Mouse (Mus musculus): ENCODE measurements around the gene Unc119.

The Unc119 gene

DNA sequence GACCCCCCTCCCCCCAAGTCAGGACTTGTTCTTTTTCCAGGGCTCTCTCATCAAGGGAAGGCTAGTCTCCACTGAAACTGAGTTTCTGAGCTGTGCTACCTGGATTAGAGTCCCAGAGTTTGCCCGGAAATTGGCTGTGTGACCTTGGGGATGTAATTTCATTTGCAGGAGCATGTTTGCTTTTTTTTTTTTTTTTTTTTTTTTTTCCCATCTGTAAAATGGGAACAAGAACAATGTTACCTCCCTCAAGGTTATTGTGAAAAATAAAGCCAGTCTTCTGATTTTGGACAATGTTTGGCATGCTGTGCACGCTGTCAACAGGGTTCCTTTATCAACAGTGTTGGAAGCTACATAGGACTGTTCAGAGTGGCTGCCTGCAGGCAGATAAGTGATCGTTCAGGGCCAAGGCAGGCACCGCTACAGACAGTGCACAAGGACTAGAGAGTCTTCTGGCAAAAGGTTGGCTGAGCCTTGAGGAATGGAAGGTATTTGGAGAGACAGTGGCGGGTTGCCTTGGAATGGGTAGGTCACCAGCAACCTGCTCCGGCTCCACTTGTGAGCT is 1.1 kb downstream of the Unc119 start:
- DNase-seq (ENCODE audit: extremely low read depth, low read depth): peak; percentile 60

- DNase-seq (ENCODE audit: extremely low read depth, low read depth): no peak
These were observed 1.8 kb downstream of the Unc119 start for GRCm38 (mm10) chr11:78344890-78345715.

DNA sequence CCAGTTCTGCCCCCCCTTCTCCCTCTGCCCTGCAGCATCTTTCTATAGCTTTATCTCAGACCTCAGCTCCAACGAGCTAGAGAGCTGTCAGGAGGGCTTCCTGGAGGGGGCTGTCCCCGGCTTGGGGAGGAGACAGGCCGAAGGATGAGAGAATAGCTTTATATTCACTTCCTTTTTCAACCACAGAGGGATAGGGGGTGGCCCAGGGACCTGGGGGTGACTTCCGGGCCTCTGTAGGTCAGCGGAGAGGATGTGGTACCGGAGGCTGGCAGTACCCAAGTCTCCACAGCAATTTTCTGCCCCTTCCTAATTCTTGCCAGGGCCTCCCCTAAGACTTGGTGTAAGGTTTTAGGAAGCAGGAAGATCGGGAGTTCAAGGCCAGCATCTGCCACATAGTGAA is 2.5 kb downstream of the Unc119 start:
- peak; percentile 63 for DNase-seq (ENCODE audit: extremely low read depth, low read depth)

DNA sequence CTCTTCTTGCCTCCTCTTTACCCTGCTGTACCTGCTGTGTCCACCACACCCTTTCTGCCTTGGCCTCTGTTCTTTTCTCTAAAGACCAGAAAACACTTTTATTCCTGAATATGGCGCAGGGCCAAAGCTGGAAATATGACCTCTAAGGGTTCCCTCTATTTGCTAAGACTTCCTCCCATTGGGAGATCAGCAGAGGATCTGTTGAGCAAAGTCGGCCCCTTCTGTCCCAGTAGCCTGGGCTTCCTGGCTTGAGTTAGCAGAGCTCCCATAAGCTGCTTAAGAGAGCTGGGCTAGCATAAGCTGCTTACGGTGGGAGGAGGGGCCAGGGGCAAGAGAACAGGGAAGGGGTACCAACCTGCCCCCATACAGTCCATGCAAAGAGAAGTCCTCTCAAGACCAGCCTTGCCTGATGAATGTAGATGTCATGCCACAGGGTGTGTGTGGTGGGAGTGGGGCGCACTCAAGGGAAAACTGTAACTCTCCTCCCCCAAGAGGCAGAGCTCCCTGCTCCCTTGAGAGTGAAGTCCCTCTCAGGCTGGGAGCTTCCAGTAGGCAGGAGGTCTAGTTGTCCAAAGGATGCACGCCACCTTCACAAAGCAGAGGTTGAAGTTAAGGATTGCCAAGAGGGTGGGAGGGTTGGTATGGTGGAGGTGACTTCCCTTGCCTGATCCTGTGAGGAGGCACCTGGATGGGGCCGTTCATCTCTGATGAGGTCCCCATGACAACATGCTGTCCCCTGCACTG is 3.2 kb downstream of the Unc119 start:
- DNase-seq (ENCODE audit: extremely low read depth, low read depth): no peak

DNA sequence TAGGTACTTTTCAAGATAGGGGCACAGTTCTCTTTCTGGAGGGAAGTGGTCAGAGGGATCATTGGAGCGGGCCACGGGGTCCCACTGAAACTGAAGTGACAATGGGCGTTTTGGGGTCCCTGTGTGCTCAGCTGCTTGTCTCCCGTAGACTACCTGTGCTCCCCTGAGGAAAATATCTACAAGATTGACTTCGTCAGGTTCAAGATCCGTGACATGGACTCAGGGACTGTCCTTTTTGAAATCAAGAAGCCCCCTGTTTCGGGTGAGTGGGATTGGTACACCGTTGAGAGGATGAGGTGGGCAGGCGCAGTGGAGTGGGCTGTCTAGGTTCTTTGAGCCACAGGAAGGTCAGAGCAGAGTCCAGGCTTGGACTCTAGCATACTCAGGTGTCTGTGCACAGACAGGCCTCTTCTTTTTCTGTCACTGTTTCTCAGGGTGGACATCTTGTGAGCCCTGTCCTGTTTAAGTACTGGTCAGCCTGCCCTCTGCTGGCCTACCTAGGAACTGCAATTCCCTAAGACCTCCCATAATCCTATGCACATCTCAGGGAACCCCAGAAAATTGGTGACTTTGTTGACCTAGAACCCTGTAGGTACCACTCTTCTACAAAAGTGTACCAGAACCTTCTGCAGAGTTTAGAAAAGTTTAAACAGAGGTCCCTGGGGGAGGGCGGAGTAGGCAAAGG is 3.9 kb downstream of the Unc119 start:
- peak; percentile 43 for DNase-seq (ENCODE audit: extremely low read depth, low read depth)

DNA sequence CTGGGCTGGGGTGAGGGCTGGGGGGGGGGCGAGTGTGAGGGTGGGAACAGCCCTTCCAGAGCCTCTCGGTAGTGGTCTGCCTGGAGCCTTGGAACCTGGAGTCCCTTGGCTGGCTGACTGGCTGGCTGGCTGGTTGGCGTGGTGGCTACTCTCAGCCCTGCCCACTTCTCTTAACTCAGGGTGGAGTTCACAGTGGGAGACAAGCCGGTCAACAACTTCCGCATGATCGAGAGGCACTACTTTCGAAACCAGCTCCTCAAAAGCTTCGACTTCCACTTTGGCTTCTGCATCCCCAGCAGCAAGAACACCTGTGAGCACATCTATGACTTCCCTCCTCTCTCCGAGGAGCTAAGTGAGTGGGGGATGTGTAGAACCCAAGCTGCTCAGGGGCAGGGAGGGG is 4.6 kb downstream of the Unc119 start:
- no peak for DNase-seq (ENCODE audit: extremely low read depth, low read depth)

GRCm38 (mm10) chr11:78348474-78348873 is 5.2 kb downstream of the Unc119 start:
- DNase-seq (ENCODE audit: extremely low read depth, low read depth): no peak

DNA sequence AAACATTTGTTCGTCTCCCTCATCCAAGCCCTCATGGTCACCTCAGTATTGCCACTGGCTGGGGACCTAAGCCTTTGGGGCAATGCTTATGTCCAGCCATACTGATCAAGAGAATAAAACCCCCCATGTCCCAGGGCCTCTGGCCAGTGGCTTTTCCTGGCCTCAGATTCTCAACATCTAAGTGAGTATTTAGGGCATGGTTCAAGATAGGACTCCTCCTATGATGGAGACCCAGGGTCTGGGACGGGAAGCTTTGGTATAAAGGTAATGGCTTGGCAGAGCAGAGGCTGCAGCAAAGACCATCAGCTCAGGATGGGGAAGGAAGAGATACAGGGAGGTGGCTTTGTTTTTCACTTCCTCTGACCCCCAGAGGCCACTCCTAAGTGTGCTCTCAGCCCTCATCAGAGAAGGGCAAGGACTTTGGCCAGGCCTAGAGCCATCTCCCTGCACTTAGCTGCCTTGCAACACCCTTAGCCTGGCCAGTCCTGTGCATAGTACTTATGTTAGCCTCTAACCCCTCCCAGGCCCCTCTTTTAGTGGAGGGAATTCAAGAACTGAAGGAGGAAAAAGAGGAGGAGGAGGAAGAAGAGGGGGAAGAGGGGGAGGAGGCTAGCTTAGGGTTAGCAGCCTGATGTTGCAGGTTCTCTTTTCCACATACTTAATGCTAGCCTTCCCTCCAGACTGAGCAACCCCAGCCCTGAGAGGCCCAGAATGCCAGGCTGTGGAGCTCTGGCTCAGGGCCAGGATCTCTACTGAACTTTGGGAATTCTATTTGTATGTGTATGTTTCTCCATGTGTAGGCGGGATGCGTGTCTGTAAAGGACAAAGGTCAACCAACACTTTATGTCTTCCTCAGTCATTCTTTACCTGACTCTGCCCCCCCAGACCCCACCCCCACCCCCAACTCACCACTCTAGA is 6.4 kb downstream of the Unc119 start:
- no peak for DNase-seq (ENCODE audit: extremely low read depth, low read depth)

- DNase-seq (ENCODE audit: extremely low read depth, low read depth): peak; percentile 63
These were observed 9.8 kb downstream of the Unc119 start for GRCm38 (mm10) chr11:78353081-78353480.

GRCm38 (mm10) chr11:78354905-78355304 is 11.6 kb downstream of the Unc119 start:
- no peak for DNase-seq (ENCODE audit: extremely low read depth, low read depth)

GRCm38 (mm10) chr11:78355471-78356238 is 12.4 kb downstream of the Unc119 start:
- no peak for DNase-seq (ENCODE audit: extremely low read depth, low read depth)

GRCm38 (mm10) chr11:78358330-78359007 is 15.2 kb downstream of the Unc119 start:
- DNase-seq (ENCODE audit: extremely low read depth, low read depth): peak; percentile 29

- peak; percentile 69 for DNase-seq (ENCODE audit: extremely low read depth, low read depth)
These were observed 17.0 kb downstream of the Unc119 start for GRCm38 (mm10) chr11:78360125-78360788.

DNA sequence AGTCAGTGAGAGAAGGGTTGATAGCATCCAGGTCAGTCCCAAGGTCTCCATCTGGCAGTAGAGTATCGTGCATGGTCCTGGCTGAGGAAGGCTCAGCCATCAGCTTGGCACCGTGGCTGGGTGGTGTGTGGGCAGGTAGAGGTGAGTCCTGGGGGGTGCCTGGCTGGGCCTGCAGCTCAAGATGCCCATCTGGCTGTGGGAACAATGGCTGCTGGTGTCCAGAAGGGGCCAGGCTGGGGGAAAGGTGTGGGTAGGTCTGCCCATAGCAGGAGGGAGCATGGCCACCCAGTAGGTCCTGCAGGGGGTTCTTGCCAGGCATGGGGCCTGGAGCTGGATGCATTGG is 17.5 kb downstream of the Unc119 start:
- no peak for DNase-seq (ENCODE audit: extremely low read depth, low read depth)

- DNase-seq (ENCODE audit: extremely low read depth, low read depth): no peak
These were observed 20.2 kb downstream of the Unc119 start for GRCm38 (mm10) chr11:78363309-78364007.

- no peak for DNase-seq (ENCODE audit: extremely low read depth, low read depth)
These were observed 20.8 kb downstream of the Unc119 start for GRCm38 (mm10) chr11:78364103-78364502.

GRCm38 (mm10) chr11:78367456-78368225 is 24.4 kb downstream of the Unc119 start:
- DNase-seq (ENCODE audit: extremely low read depth, low read depth): no peak

DNA sequence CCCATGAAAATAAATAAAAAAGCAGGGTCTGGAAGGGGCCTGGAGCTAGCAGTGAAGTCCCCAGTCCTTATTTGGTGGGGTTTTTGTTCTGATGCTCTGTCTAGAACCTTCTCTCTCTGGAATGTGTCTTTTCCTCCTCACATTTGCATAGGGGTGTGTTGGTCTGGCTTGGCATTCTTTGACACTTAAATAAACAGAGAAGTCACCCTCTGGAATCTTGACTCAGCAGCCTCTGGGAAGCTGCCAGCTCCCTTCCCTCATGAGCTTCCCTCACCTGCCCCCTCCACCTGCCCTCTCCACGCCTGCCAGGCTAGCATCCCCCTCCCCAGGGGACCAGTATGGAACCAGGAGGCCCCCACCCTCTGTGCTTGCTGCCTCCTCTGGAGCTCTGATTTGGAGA is 27.1 kb downstream of the Unc119 start:
- no peak for DNase-seq (ENCODE audit: extremely low read depth, low read depth)

All from MEL-GATA-1-ER (cell line).